Mouse (Mus musculus): Measurements from ENCODE around the gene Rln3. TPM values are rescaled to one million over a fixed set of nuclear protein-coding genes. Genes with fewer than 3 reads are reported as not detected.

The Rln3 gene
- not detected for total RNA-seq (2021)
- long read RNA-seq, experiment 1: 0 reads
- long read RNA-seq, experiment 2: 0 reads

DNA sequence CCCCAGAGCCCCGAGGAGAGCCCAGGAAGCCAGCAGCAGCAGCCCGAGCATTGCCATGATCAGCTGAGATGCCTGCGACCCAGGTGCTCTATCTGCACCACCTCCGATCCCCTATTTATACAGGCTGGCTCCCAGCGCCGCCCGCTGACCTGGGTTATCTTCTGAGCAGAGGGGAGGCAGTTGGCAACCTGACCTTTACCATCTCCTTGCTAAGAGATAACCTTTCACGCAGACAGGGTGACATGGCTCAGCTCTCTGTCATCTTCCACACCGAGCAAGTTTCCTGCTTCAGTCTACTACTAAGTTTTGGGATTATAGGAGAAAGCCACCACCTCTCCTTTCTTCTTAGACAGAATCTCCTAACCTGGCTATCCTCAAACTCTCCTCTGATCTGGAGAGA, at the start of gene Rln3:
Rln3 (minus strand) TSS at position 101 of the 400 bp plus-strand sequence.
- DNase-seq (ENCODE audit: low spot score): no peak

DNA sequence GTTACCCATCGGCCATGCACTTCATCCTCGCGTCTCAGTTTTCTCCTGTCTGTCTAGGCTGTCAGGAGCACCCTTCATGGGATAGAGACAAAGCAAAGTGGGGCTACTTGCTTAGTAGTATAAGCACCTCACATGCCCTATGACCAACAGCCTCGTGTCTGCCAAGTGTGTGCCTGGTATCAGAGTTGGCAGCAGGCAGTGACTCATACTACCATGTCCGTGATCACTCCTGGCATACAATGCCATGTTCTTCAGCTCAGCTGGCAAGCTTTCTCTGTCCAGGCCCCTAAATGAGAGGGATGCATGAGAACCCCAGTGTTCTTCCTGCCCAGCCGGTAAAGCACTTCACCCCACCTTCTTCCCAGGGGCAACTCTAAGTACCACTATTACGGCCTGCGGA, 45.8 kb upstream of the Rln3 start:
- no peak for DNase-seq (ENCODE audit: low spot score)

DNA sequence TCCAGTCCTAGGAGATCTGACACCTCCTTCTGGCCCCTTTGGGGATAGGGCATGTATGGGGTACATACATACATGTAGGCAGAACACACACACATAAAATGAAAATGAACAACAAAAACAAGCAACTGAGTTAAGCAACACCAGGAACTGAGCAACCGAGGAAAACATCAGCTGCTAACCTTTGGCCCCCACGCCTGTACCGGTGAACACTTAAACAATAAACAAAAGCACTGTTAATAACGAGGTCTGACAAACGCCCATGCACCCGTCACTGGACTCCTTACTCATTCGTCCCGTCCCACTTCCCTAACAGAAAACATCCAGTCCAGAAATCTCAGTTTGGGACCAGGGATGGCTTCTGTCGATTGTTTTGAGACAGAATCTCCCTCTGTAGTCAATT, 44.5 kb upstream of the Rln3 start:
- DNase-seq (ENCODE audit: low spot score): no peak

DNA sequence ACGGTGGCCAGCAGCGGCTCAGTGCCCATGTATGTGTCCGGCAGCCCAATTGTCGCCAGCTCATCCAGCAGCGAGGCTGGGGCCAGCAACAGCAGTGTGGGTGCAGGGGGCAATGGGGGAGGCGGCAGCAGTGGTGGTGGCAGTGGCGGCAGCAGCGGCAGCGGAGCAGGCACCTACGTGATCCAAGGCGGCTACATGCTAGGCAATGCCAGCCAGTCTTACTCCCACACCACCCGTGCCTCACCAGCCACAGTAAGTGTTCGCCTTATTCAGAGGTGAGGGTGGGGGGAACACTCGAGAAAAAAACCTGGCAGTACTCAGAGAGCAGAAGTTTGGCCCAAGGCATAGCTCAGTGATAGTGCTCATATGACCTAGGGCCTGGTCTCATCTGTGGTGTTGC, 43.0 kb upstream of the Rln3 start:
- no peak for DNase-seq (ENCODE audit: low spot score)

DNA sequence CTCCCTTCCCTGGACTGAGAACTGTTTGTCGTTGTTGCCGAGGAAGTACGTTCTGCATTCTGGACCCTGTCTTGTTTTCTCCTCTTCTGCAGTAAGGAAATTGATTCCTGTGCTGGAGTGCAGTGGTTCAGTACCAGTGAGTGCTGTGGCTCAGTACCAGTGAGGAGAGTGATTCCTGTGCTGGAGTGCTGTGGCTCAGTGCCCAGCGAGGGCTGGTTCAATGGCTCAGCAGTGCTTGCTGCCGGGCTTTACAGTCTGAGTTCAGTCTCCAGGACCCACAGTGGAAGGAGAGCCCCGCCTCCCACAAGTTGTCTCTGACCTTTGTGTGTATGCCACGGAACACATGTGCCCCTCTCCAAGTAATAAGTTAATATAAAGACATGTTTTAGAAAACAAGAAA, 42.4 kb upstream of the Rln3 start:
- no peak for DNase-seq (ENCODE audit: low spot score)

DNA sequence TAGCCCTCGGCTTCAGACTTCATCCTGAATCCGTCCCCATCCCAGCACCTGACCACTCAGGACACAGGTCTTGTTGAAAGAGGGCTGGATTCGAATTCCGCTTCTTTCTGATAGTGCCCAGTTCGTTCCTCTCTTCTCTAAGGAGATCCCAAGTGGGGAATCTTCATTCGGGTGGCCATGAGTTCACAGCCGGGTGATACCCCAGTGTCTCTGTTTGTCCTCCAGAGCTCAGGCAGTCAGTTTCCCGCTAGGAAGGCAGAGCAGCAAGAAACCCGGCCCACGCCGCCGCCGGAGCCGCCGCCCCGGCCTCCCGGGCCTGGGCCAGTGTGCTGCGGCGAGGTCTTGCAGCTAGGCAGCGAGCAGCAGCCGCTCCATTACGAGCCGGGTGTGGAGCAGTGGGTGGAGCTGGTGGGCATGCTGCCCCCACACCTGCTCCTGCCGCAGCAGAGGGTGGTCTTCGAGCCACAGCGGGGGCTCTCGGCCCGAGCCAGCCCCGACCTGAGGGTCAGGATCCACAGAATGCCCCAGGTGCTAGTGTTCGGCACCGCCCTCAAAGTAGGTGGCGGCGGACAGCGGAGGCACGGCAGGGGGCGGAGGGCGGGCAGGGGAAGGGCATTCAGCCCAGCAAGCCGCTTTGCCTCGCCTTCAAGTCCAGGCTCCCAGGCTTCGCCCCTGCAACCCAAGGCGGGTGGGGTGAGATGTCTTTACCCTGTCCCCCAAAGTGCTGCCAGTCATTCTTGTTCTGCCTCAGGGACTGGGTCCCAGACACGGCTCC, 39.7 kb upstream of the Rln3 start:
- DNase-seq (ENCODE audit: low spot score): no peak

DNA sequence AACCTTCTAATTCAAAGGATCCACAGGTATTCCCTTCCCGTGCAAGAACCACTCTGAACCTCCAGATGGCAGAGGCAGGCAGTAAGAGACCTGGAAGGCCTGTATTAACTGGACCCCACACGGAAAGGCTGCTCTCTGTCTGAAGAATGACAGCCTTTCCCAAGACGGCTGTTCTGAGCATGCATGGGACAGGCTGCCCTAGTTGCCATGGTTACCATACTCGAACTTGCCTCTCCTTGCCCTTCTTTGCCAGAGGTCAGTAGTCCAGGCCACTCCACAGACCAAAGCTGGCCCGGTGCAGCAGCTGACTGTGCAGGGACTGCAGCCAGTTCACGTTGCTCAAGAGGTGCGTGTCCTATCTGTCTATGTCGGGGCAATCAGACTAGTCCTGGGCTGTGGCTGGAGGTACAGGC, 39.0 kb upstream of the Rln3 start:
- peak; percentile 68 for DNase-seq (ENCODE audit: low spot score)

DNA sequence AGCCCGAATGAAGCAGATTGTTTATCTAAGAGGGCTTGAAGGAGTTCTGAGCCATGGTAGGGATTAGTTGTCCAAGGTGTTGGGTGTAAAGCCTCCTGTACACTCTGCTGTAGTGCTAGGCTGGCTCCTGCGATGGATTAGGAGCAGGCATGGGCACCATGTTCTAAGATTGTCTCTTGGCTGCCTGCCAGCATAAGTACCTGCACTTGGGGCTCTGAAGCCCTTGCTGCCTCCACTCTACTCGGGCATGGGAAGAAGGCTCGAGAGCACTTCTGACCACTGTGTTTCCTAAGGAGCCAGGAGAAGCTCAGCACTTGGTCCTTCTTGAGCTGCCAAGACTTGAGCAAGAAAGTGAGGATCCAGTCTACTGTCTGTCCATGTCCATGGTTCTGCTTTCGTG, 34.4 kb upstream of the Rln3 start:
- DNase-seq (ENCODE audit: low spot score): no peak

DNA sequence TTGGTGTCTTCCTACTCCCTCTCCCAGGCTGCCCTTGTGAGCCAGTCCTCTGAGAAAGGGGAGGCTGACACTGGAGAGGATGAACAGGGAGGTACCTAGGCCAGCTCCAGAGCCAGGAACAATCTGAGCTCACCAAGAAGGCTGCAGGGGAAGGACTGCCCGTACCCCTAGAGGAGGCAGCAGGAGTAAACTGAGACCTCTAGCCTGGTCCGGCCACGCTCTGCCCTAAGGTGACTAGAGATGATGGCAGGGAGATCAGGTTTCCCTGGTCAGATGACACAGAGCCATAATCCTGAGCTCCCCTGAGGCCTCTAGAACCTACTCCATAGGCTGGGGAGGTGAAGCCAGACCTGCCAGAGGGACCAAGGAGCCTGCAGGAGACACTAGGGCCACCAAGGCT, 32.0 kb upstream of the Rln3 start:
- peak; percentile 45 for DNase-seq (ENCODE audit: low spot score)

DNA sequence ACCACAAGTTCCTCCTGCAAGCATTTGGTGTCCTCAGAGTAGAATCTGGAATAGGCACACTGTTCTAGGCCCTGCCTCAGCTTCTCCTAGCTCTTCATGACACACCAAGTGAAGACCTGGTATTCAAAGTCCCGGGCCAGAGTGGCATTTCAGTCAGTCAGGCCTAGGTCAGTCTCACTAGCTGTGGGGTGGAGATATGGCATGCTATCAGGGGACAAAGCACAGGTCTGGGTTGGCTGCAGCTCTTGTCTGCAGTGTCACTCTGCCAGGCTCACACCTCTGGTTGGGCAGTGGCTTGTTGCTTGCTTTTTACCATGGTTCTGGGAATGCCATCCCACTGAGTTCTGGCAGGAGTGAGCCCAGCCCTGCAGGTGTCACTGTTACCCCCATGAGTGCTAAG, 31.6 kb upstream of the Rln3 start:
- no peak for DNase-seq (ENCODE audit: low spot score)

DNA sequence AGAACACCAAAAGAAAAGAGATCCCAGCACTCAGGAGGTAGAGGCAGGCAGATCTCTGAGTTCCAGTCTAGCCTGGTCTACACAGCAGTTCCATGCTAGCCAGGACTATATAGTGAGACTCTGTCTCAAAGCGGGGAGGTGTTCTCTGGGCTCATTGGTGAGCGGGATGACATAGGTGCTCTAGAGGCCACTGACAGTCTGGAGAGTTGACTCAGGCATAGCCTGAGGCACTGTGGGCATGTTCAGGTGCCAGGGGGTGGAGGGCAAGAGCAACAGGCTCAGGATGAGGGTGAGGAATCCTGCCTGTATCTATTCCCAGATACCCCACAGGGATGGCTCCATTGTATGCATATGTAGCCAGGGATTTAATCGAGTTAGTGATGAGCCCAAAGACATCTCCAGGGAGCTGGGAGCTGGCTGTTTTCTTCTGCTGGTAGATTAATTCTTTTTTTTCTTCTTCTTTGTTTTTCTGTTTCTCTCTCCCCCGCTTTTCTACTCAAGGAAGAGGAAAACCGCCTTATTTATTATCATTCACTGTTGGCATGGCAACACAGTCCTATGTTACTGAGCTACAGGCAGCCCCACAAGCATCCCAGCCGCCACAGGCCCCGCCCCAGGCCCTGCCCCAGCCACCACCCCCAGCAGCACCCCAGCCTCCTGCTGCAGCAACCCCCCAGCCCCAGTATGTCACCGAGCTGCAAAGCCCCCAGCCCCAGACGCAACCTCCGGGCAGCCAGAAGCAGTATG, 28.6 kb upstream of the Rln3 start:
- no peak for DNase-seq (ENCODE audit: low spot score)

DNA sequence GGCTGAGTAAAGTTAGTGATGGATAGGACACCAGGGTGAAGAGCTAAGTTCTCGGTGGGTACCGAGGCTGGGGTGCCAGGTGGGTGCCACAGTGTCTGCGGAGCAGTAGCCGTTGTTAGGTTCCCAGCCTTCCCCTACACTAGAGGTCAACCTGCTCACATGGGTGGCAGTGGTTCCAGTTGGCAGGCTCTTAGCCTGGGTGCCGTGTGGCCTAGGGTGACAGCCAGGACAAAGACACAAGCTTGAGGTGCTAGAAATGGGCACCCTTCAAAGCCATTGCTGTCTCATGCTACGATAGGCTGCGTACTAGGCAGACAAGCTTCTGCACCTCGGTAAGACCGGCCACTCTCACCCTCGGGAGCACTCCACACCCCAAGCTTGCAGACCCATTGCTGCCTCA, 27.5 kb upstream of the Rln3 start:
- no peak for DNase-seq (ENCODE audit: low spot score)

DNA sequence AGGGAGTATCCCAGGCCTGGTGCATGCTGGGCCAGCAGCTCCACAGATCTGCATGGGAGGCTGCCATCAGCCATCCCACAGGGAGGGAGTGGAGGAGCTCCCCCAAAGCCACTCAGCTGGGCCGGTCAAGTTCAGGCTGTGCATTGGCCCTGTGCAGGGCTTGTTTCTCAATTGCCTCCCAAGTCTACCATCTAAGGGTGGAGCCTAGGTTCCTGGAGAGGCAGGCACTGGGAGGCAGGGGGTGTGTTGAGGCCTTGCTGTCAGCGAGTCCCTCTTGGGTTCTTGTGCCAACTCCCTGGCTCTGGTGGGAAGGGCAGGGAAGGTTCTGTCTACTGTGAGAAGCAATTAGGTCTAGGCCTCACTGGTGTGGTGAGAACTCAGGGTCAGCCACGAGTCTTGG, 27.1 kb upstream of the Rln3 start:
- DNase-seq (ENCODE audit: low spot score): no peak

DNA sequence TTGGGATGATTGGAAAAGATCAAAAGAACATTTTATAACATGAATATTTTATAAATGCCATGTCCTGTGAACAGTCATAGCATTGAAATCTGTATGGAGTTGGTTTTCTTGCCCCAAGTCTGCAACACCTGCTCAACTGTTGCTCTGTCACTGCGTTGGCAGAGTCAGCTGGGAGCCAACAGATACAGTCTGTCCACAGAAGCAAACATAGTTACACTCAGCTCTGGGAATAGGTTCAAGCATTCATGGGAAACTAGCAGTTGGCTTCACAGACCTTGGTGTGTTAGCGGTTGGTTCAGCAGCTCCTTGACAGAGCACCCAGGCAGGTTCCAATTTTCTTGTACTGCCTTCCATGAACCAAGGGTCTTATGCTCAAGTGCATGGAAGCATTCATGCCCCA, 25.9 kb upstream of the Rln3 start:
- peak; percentile 48 for DNase-seq (ENCODE audit: low spot score)

DNA sequence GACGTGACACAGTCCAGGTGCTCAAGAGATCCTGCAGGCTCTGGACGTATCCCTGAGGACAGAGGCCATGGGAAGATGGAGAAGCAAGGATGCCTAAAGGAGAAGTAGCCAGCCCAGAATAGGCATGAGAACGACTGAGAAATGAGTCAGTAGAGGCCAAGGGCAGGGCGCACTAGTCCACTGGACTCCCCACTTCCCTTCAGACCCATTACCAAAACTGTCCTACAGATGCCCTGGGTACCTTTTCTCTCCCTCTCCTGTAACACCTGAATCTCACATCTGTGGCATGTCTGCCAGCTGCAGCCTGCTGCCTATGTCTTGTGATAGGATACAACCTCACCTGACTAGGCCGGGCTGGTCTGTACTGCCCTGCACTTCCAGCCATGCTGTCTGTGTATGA, 25.4 kb upstream of the Rln3 start:
- DNase-seq (ENCODE audit: low spot score): no peak

DNA sequence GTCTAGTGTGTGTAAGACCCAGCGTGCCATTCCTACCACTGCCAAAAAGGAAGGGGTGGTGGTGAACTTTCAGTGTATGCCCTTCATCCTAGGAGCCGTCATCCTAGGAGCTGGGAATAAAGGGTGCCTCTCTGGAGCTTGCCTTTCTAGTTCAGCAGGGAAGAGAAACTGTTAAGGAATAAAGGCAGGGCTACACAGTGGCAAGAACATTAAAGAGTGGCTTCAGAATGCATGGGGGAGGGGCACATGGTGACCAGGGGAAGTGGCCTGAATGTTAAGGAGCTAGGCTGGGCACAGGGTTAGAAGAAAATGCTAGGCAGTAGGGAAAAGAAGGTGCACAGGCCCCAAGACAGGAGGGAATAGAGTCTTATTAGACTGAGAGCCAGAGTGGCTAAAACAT, 24.9 kb upstream of the Rln3 start:
- no peak for DNase-seq (ENCODE audit: low spot score)

DNA sequence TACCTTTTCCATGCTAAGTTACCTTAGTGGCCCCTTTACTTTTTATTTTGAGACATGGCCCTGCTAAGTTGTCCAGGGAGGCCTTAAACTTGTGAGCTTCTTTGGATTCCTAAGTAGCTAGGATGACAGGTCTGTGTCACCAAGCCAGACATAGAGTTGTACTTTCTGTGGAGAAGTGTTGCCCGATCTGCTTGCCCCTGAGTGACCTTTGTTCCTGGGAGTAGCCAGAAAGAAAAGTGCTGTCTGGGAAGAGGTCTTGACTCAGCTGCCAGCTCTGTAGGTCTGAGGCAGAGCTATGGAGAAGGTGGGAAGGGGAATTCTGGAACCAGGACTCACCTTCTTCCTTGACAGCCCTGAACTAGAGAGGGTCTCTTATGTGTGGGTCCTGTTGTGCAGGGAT, 24.4 kb upstream of the Rln3 start:
- no peak for DNase-seq (ENCODE audit: low spot score)

DNA sequence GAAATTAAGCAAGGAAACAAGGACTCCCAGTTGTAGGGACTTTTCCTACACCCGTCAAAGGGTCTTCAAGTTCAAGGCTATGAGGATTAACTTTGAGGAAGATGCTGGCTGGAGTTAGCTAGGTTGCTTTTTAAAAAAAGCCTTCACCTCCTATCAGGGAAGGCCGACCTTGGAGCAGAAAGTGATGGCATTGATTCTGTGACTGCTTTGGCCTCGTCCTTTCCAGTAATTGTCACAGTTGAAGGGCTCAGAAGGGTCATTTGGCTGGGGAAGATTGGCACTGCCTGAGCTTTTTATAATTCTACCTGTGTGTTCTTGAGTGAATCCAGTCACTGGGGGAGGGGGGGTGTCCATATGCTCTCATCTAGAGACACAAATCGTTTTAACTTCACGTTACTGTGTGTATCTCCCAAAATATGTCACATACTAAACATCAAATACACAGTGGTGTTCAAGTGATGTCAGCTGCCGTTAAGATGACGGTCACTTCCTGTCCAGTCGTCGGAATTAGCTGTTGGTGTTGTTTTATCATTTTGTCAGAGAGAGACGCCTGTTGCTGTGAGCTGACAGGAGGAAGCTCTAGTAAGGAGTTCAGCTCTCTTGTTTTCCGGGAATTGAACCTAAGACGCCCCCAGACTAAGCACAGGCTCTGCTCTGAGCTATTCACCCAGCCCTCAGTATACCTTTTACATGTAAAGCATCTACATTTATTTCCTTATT, 23.7 kb upstream of the Rln3 start:
- DNase-seq (ENCODE audit: low spot score): no peak

DNA sequence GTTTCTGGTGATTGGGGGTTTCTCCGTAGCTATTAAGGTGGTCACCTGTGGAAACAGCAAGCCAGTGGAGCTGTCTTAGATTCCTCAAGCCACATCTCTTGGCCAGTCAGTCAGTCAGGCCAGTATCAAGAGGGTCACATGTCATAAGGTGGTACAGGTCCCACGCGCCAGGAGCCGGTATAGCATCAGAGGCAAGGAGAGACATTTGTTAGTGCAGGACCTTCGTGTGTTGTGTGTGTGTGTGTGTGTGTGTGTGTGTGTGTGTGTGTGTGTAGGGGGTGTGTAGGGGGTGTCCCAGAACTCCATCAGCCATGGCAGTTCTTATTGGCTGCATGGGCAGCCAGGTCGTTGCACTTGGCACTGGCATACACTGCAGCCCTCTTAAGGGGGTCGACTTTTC, 23.1 kb upstream of the Rln3 start:
- DNase-seq (ENCODE audit: low spot score): no peak

DNA sequence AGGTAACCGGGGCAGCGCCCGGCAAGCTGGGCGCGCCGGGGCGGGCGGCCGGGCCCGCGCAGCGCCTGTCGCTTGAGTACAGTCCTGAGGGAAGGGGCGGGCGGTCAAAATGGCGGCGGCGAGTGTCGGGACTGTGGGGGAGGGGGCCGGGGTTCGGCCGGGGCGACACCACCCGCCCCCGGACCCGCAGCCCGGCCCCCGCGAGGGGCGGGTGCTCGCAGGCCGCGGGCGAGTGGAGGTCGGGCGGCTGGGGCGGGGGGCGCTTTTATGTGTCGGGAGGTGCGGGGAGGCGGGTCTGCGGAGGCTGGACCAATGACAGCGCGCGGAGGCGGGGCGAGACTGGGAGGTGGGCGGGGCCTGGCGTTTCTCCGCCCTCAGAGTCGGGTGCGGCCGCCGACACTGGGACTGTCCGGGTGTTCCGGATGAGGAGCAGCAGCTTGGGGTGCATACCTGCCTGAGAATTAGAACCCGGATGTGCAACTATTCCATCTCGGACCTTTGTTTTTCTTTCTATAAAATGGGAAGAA, 22.3 kb upstream of the Rln3 start:
- DNase-seq (ENCODE audit: low spot score): peak; percentile 95

DNA sequence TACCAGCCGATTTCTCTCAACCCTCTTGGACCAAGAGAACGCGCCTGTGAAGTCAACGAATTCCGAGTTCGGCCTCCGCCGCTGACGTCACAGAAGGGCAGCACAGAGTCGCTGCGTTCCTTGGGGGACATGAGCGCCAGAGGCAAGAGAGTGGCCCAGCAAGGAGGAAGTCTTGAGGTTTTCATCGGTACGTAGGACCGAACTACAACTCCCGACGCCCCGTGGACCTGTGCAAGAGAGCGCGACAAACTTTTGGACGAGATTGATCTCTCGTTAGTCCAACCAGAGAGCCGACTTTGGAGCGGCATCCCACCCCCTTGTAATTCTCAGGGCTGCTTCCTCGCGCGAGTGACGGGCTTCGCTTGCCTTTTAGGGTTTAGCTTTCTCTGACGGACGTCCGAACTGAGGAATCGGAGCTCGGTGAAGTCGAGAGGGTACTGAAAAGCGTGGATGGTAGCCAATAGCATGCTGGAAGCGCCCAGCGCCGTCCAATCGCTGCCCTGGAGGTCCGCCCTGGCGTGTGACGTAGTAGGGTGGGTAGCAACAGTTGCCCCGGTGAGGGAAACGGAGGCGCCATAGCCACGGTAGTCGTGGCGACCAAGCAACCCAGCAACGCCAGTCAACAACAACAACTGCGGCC, 21.6 kb upstream of the Rln3 start, which contains the start of gene Rfx1:
Rfx1 (plus strand) TSS at position 544 of the 640 bp plus-strand sequence.
- peak; percentile 100 for DNase-seq (ENCODE audit: low spot score)
